Mouse (Mus musculus): ENCODE results near the gene Kcnma1. TPM values are rescaled to one million over a fixed set of nuclear protein-coding genes. Genes with fewer than 3 reads are reported as not detected.
A peak's percentile ranks its signal among the peaks of the same experiment; 100 is the strongest.

Gene Kcnma1
- polyA plus RNA-seq, 1 experiment from 2014 or later, result 17.2 TPM

DNA sequence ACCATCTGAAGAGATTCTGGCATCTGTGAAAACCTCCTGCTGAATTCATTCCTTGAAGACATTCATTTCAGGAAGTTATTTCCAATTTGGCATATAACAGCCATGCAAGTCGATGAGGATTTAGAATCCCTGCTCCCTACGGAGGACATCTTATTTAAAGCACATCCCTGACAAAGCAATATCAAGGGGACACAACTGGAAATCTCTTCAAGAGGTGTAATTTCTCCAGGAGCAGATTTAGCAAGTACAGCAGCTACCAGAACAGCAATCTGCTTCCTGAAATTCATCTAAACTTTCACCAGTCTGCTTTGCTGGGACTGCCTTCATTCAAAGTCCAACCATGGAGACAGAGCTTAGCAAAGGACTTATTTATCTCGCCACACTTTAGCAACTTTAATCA lies 433.0 kb downstream of the Kcnma1 start:
- 71% methylated on average over 3 of the region's 3 CpGs for WGBS
- no peak for ATAC-seq
- Histone ChIP-seq H3K27me3 (replicated peaks; ENCODE audit: control insufficient read depth, insufficient read depth, low read length) (no peaks in the 10 kb centered on the region), H3K4me1 (ENCODE audit: control insufficient read depth, insufficient read depth, low read depth, low read length) (no peaks in the 10 kb centered on the region), H3K4me2 (ENCODE audit: low read length) (no peak overlapping the region), H3K36me3 (ENCODE audit: control insufficient read depth, insufficient read depth, low read length) (no peaks in the 10 kb centered on the region), H3K27ac (ENCODE audit: low read depth, low read length) (no peak overlapping the region), H3K4me3 (ENCODE audit: low read length) (no peak overlapping the region), H3K9ac (ENCODE audit: low read depth, low read length) (no peak overlapping the region), H3K9me3 (ENCODE audit: control insufficient read depth, low read length) (no peaks in the 10 kb centered on the region)

DNA sequence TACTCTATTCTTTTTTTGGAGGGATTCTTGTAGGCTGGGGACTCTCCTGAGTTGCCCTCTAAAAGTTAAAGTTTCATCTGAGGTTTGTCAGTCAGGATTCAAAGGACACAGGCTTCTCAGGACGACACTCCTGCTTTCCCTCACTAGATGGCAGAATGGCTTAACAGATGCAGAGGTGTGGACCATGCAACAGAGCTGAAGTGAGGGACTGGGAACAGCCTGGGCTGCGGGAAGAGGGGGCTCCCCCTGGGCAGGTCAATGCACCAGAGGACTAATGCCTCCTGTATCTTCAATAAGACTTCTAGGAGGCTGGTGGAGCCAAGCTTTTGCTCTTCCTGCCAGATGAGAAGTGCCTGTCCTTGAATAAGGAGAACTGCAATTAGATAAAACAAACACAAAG lies 438.3 kb downstream of the Kcnma1 start:
- peak; percentile 89 for ATAC-seq
- Histone ChIP-seq H3K9me3 (ENCODE audit: control insufficient read depth, low read length) (no peaks in the 10 kb centered on the region), H3K27me3 (replicated peaks; ENCODE audit: control insufficient read depth, insufficient read depth, low read length) (no peaks in the 10 kb centered on the region), H3K36me3 (ENCODE audit: control insufficient read depth, insufficient read depth, low read length) (no peaks in the 10 kb centered on the region), H3K4me1 (ENCODE audit: control insufficient read depth, insufficient read depth, low read depth, low read length) (peaks cover 2% of the 10 kb centered on the region; the same call in 1 of the 2 replicates), H3K4me3 (ENCODE audit: low read length) (no peak overlapping the region), H3K27ac (ENCODE audit: low read depth, low read length) (no peak overlapping the region), H3K9ac (ENCODE audit: low read depth, low read length) (no peak overlapping the region), H3K4me2 (ENCODE audit: low read length) (no peak overlapping the region)
- WGBS, result 2% methylated on average over 2 of the region's 2 CpGs

DNA sequence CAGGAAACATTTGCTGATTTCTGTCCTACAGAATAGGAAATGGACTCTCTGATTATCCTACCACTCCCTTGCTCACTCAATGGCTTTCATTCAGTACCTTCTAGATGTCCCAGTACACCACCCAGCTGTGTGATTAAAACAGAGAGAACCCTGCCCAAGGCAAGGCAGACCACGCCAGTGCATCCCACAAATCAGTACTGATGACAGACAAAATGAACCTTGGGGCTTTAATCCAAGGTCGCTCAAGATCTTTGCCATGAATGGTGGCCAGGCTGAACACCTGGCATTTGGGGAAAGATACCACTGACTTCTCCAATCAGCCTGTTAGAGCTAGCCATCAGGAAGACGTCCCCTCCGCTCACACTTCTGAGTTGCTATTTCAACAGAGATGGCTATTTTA lies 440.2 kb downstream of the Kcnma1 start:
- Histone ChIP-seq H3K4me2 (ENCODE audit: low read length) (no peak overlapping the region), H3K27ac (ENCODE audit: low read depth, low read length) (no peak overlapping the region), H3K27me3 (replicated peaks; ENCODE audit: control insufficient read depth, insufficient read depth, low read length) (no peaks in the 10 kb centered on the region), H3K36me3 (ENCODE audit: control insufficient read depth, insufficient read depth, low read length) (no peaks in the 10 kb centered on the region), H3K4me1 (ENCODE audit: control insufficient read depth, insufficient read depth, low read depth, low read length) (peaks cover 2% of the 10 kb centered on the region; the same call in 1 of the 2 replicates), H3K9ac (ENCODE audit: low read depth, low read length) (no peak overlapping the region), H3K4me3 (ENCODE audit: low read length) (no peak overlapping the region), H3K9me3 (ENCODE audit: control insufficient read depth, low read length) (no peaks in the 10 kb centered on the region)
- 78% methylated on average over 4 of the region's 4 CpGs for WGBS
- ATAC-seq, result no peak

DNA sequence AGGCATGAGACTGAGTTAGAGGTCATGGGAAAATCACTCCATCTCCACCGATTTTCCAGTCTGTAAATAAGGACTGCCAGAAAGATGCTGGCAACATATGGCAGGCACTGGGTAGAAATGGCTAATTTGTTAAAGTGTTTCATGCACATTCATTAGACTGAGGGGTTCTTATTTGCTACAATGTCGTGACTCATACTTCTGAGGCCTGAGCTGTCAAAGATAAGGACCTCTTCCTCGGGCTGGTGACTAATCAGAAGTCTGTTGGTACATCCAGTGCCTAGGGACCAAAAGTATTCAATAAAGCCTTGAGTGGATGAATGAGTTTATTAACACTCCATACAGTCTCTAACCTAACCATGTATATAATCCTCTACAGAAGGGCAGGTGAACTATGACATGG lies 440.9 kb downstream of the Kcnma1 start:
- H3K4me3 ChIP-seq (ENCODE audit: low read length), result no peak overlapping the region
- 48% methylated on average over 3 of the region's 3 CpGs for WGBS
- H3K9me3 ChIP-seq (ENCODE audit: control insufficient read depth, low read length), result no peaks in the 10 kb centered on the region
- peaks cover 2% of the 10 kb centered on the region; the same call in 1 of the 2 replicates for H3K4me1 ChIP-seq (ENCODE audit: control insufficient read depth, insufficient read depth, low read depth, low read length)
- no peak overlapping the region for H3K4me2 ChIP-seq (ENCODE audit: low read length)
- no peak overlapping the region for H3K27ac ChIP-seq (ENCODE audit: low read depth, low read length)
- H3K9ac ChIP-seq (ENCODE audit: low read depth, low read length), result no peak overlapping the region
- H3K27me3 ChIP-seq (replicated peaks; ENCODE audit: control insufficient read depth, insufficient read depth, low read length), result no peaks in the 10 kb centered on the region
- no peaks in the 10 kb centered on the region for H3K36me3 ChIP-seq (ENCODE audit: control insufficient read depth, insufficient read depth, low read length)
- no peak for ATAC-seq

DNA sequence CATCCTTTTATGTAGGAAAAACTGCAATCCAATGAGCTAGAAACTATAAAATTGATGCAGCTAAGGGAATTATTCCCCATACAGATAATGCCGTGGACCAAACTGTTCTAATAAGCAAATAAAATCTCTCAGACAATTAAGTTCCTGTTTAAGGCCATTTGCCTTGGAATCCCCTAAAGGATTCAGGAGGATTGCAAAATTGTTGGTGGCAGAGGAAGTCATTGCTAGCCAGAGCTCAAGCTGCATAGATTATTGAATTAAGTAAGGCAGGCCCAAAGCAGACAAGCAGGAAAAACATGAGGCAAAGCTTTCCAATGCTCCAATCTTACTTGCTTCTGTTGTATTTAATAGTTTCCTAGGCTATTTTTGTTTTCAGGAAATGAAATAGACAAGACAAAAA lies 441.5 kb downstream of the Kcnma1 start:
- no peak for ATAC-seq
- H3K36me3 ChIP-seq (ENCODE audit: control insufficient read depth, insufficient read depth, low read length), result no peaks in the 10 kb centered on the region
- H3K4me2 ChIP-seq (ENCODE audit: low read length), result no peak overlapping the region
- H3K4me3 ChIP-seq (ENCODE audit: low read length), result no peak overlapping the region
- H3K4me1 ChIP-seq (ENCODE audit: control insufficient read depth, insufficient read depth, low read depth, low read length), result peaks cover 2% of the 10 kb centered on the region; the same call in 1 of the 2 replicates
- no peak overlapping the region for H3K27ac ChIP-seq (ENCODE audit: low read depth, low read length)
- 41% methylated on average over 1 of the region's 1 CpGs for WGBS
- no peak overlapping the region for H3K9ac ChIP-seq (ENCODE audit: low read depth, low read length)
- no peaks in the 10 kb centered on the region for H3K27me3 ChIP-seq (replicated peaks; ENCODE audit: control insufficient read depth, insufficient read depth, low read length)
- no peaks in the 10 kb centered on the region for H3K9me3 ChIP-seq (ENCODE audit: control insufficient read depth, low read length)

DNA sequence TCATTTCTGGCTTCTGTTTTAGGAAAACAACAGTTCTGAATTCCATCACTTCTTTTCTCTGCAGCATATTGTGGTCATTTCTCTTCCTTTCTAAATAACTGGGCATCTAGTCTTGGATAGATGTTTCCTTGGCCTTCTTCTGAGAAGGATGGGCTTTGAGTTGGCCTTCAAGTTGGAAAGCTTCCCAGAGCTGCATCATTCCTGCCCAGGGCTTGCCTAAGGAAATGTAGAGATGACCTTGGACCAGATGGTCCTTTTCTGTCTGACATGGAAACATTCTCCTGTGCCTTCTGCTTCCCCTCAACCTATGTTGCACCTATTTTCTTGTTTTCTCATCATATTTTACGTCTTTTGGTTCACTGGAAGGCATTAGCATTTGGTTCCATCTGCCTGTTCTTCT lies 444.0 kb downstream of the Kcnma1 start:
- no peak for ATAC-seq
- H3K9me3 ChIP-seq (ENCODE audit: control insufficient read depth, low read length), result no peaks in the 10 kb centered on the region
- no peaks in the 10 kb centered on the region for H3K27me3 ChIP-seq (replicated peaks; ENCODE audit: control insufficient read depth, insufficient read depth, low read length)
- H3K4me3 ChIP-seq (ENCODE audit: low read length), result no peak overlapping the region
- H3K4me1 ChIP-seq (ENCODE audit: control insufficient read depth, insufficient read depth, low read depth, low read length), result peaks cover 2% of the 10 kb centered on the region; the same call in 1 of the 2 replicates
- H3K9ac ChIP-seq (ENCODE audit: low read depth, low read length), result no peak overlapping the region
- whole genome bisulfite sequencing, result 68% methylated on average over 1 of the region's 1 CpGs
- no peaks in the 10 kb centered on the region for H3K36me3 ChIP-seq (ENCODE audit: control insufficient read depth, insufficient read depth, low read length)
- H3K27ac ChIP-seq (ENCODE audit: low read depth, low read length), result no peak overlapping the region
- no peak overlapping the region for H3K4me2 ChIP-seq (ENCODE audit: low read length)

DNA sequence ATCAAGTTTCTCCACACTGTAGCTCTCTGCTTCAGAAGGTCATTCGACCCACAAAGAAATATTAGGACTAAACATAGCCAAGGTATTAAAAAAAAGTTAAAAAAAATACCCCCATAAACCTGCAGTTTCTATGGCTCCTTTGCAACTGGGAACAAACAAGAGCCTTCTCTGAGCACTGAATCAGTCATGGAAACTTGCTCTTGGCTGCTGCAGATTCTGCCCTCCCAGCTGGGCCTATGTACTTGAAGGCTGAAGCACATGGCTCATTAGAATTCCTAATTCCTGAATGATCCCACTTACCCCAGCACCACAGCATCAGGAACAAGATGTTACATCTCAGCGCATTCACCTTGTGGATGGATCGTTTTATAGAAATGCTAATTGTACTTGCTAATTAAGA lies 448.4 kb downstream of the Kcnma1 start:
- Histone ChIP-seq H3K27ac (ENCODE audit: low read depth, low read length) (no peak overlapping the region), H3K9ac (ENCODE audit: low read depth, low read length) (no peak overlapping the region), H3K9me3 (ENCODE audit: control insufficient read depth, low read length) (no peaks in the 10 kb centered on the region), H3K4me3 (ENCODE audit: low read length) (no peak overlapping the region), H3K36me3 (ENCODE audit: control insufficient read depth, insufficient read depth, low read length) (no peaks in the 10 kb centered on the region), H3K27me3 (replicated peaks; ENCODE audit: control insufficient read depth, insufficient read depth, low read length) (no peaks in the 10 kb centered on the region), H3K4me2 (ENCODE audit: low read length) (no peak overlapping the region), H3K4me1 (ENCODE audit: control insufficient read depth, insufficient read depth, low read depth, low read length) (peaks cover 7% of the 10 kb centered on the region; the same call in 1 of the 2 replicates)
- 73% methylated on average over 3 of the region's 3 CpGs for WGBS
- ATAC-seq, result no peak

DNA sequence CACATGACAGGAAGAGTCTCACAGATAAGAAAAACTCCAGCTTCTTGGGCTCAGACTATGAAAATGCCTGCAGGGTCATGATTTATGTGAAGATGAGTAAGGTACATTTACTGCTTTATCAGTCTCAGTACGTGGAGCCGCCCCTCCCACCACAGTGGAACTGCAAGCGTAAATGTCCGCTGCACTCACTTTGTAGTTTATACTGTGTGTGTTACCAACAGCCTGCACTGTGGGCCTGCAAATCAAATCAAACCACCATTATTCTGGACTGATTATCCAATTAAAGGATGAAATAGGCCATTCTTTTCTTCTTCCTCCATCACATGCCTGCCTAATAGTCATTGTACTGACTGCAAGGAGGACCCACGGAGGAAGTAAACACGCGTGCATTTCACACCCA lies 449.8 kb downstream of the Kcnma1 start:
- no peak for ATAC-seq
- 50% methylated on average over 7 of the region's 7 CpGs for WGBS
- Histone ChIP-seq H3K4me2 (ENCODE audit: low read length) (no peak overlapping the region), H3K27ac (ENCODE audit: low read depth, low read length) (no peak overlapping the region), H3K9ac (ENCODE audit: low read depth, low read length) (no peak overlapping the region), H3K4me3 (ENCODE audit: low read length) (no peak overlapping the region), H3K27me3 (replicated peaks; ENCODE audit: control insufficient read depth, insufficient read depth, low read length) (no peaks in the 10 kb centered on the region), H3K9me3 (ENCODE audit: control insufficient read depth, low read length) (no peaks in the 10 kb centered on the region), H3K4me1 (ENCODE audit: control insufficient read depth, insufficient read depth, low read depth, low read length) (peaks cover 7% of the 10 kb centered on the region; the same call in 1 of the 2 replicates), H3K36me3 (ENCODE audit: control insufficient read depth, insufficient read depth, low read length) (no peaks in the 10 kb centered on the region)

DNA sequence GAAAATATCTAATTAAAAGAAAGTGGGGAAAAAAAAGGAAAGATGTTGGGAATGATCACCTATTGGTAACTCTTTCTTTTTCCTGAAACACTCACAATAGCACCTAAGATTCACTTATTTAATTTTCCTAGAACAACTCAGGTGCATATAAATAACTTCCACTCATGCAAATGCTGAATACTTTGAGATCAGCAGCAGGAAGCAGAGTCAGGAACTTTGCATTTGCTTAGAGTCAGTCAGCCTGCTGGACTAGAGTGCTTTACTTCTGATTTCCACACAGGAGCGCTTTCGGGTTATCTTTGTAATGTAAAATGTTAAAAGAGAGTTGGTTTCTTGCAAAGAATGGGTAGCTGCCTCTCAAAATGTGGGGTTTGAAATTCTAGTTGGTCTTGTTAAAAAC lies 451.1 kb downstream of the Kcnma1 start:
- Histone ChIP-seq H3K9ac (ENCODE audit: low read depth, low read length) (no peak overlapping the region), H3K36me3 (ENCODE audit: control insufficient read depth, insufficient read depth, low read length) (no peaks in the 10 kb centered on the region), H3K27ac (ENCODE audit: low read depth, low read length) (no peak overlapping the region), H3K4me1 (ENCODE audit: control insufficient read depth, insufficient read depth, low read depth, low read length) (peaks cover 7% of the 10 kb centered on the region; the same call in 1 of the 2 replicates), H3K4me2 (ENCODE audit: low read length) (no peak overlapping the region), H3K4me3 (ENCODE audit: low read length) (no peak overlapping the region), H3K27me3 (replicated peaks; ENCODE audit: control insufficient read depth, insufficient read depth, low read length) (no peaks in the 10 kb centered on the region), H3K9me3 (ENCODE audit: control insufficient read depth, low read length) (no peaks in the 10 kb centered on the region)
- WGBS, result 65% methylated on average over 2 of the region's 2 CpGs
- no peak for ATAC-seq

DNA sequence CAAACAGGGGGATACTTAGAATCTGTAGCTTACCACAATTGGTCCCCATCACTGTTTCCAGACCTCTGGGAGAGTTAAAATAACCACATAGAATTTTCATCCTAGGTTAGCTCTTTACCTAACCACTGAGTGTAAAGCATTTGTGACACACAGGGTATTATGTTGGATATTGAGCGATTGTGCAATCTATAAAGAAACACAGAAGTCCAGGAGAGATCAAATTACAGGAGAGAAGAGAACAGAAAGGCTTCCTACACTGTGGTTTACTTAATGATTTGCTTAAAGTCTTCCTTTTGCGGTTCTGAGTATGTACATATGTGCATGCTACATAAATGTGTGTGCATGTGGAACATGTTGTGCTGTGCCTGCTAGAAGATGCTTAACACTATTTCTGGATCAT lies 458.6 kb downstream of the Kcnma1 start:
- no peak overlapping the region for H3K27ac ChIP-seq (ENCODE audit: low read depth, low read length)
- H3K9ac ChIP-seq (ENCODE audit: low read depth, low read length), result no peak overlapping the region
- no peak overlapping the region for H3K4me3 ChIP-seq (ENCODE audit: low read length)
- 83% methylated on average over 2 of the region's 2 CpGs for WGBS
- no peaks in the 10 kb centered on the region for H3K27me3 ChIP-seq (replicated peaks; ENCODE audit: control insufficient read depth, insufficient read depth, low read length)
- H3K9me3 ChIP-seq (ENCODE audit: control insufficient read depth, low read length), result no peaks in the 10 kb centered on the region
- no peaks in the 10 kb centered on the region for H3K36me3 ChIP-seq (ENCODE audit: control insufficient read depth, insufficient read depth, low read length)
- no peak overlapping the region for H3K4me2 ChIP-seq (ENCODE audit: low read length)
- ATAC-seq, result no peak
- H3K4me1 ChIP-seq (ENCODE audit: control insufficient read depth, insufficient read depth, low read depth, low read length), result no peaks in the 10 kb centered on the region

Measured in hindbrain, embryonic 16.5 days (tissue).